Mouse (Mus musculus): ENCODE results near the gene Plekhg1. TPM values are rescaled to one million over a fixed set of nuclear protein-coding genes. Genes with fewer than 3 reads are reported as not detected.

The Plekhg1 gene
- polyA plus RNA-seq, 1 experiment from 2014 or later: 8.0 TPM

GRCm38 (mm10) chr10:3858961-3859714 is 119.0 kb downstream of the Plekhg1 start:
- Histone ChIP-seq H3K27me3 (no peaks in the 10 kb centered on the region), H3K9ac (no peak overlapping the region), H3K4me3 (no peak overlapping the region), H3K4me2 (no peak overlapping the region), H3K27ac (no peak overlapping the region), H3K4me1 (replicated peaks) (peaks cover 5% of the 10 kb centered on the region; the same call in 1 of the 2 replicates), H3K36me3 (no peaks in the 10 kb centered on the region), H3K9me3 (replicated peaks) (no peaks in the 10 kb centered on the region)
- no peak for ATAC-seq (replicated peaks; ENCODE audit: insufficient number of reproducible peaks, insufficient read depth, low FRiP score, low read depth)
- 38% methylated on average over 11 of the region's 11 CpGs for WGBS

- peak overlapping the region; percentile 15; the same call in 1 of the 2 replicates for H3K27ac ChIP-seq
- no peak for ATAC-seq (replicated peaks; ENCODE audit: insufficient number of reproducible peaks, insufficient read depth, low FRiP score, low read depth)
Observed at GRCm38 (mm10) chr10:3863411-3864195, 123.4 kb downstream of the Plekhg1 start.

DNA sequence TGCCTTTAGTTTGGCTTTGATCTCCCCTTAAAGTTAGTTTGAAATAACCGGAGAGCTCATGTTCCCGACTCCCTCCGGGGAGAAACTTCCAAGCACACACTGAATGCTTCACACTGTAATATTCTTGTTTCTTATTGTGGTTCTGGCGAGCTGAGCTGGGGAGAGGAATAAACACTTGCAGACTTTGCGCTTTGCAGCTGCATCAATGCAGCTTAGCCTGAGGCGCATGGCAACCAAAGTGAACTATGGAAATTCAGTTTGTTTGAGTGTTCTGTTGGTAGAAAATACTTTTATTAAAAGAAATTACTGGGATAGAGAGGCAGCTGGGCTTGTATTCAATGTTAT is 124.0 kb downstream of the Plekhg1 start:
- no peak overlapping the region for H3K27ac ChIP-seq
- 75% methylated on average over 6 of the region's 6 CpGs for WGBS
- H3K4me1 ChIP-seq (replicated peaks): peaks cover 2% of the 10 kb centered on the region; the same call in 1 of the 2 replicates
- H3K9me3 ChIP-seq (replicated peaks): no peaks in the 10 kb centered on the region
- no peak overlapping the region for H3K4me2 ChIP-seq
- H3K36me3 ChIP-seq: no peaks in the 10 kb centered on the region
- no peak for ATAC-seq (replicated peaks; ENCODE audit: insufficient number of reproducible peaks, insufficient read depth, low FRiP score, low read depth)
- H3K9ac ChIP-seq: no peak overlapping the region
- H3K27me3 ChIP-seq: no peaks in the 10 kb centered on the region
- no peak overlapping the region; the same call in 1 of the 2 replicates for H3K4me3 ChIP-seq

More at GRCm38 (mm10) chr10:3863411-3864195, 123.4 kb downstream of the Plekhg1 start:
- 39% methylated on average over 12 of the region's 12 CpGs for WGBS
- Histone ChIP-seq H3K4me3 (no peak overlapping the region; the same call in 1 of the 2 replicates), H3K4me2 (no peak overlapping the region), H3K36me3 (no peaks in the 10 kb centered on the region), H3K9ac (no peak overlapping the region), H3K9me3 (replicated peaks) (no peaks in the 10 kb centered on the region), H3K27me3 (no peaks in the 10 kb centered on the region), H3K4me1 (replicated peaks) (peaks cover 6% of the 10 kb centered on the region; the same call in 1 of the 2 replicates)

GRCm38 (mm10) chr10:3867298-3867697 is 127.1 kb downstream of the Plekhg1 start:
- no peak for ATAC-seq (replicated peaks; ENCODE audit: insufficient number of reproducible peaks, insufficient read depth, low FRiP score, low read depth)
- Histone ChIP-seq H3K4me1 (replicated peaks) (peaks cover 2% of the 10 kb centered on the region; the same call in 1 of the 2 replicates), H3K27ac (no peak overlapping the region), H3K9ac (no peak overlapping the region), H3K36me3 (no peaks in the 10 kb centered on the region), H3K4me3 (no peak overlapping the region), H3K4me2 (no peak overlapping the region), H3K27me3 (no peaks in the 10 kb centered on the region), H3K9me3 (replicated peaks) (no peaks in the 10 kb centered on the region)

DNA sequence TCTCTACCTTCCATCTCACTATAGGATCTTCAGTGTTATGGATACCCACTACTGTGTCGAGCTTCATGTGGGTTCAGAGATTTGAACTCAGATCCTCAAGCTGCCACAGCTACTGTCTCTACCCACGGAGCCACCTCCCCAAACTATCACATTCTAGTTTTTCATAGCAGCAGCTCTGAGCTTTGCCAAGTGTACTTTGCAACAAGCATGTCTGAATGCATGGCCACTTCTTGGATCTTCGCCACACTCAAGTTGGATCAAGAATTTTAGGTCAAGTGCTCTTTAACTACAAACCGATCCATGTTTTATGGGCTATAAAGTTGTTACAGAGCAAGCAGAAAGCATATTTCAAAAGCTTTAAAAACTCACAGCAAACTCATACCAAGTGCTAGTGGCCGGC is 130.7 kb downstream of the Plekhg1 start:
- H3K4me1 ChIP-seq (replicated peaks): no peaks in the 10 kb centered on the region
- no peak overlapping the region for H3K4me2 ChIP-seq
- H3K27ac ChIP-seq: no peak overlapping the region
- ATAC-seq (replicated peaks; ENCODE audit: insufficient number of reproducible peaks, insufficient read depth, low FRiP score, low read depth): no peak
- H3K36me3 ChIP-seq: 0 out of 2 replicates have a peak, but pooled peaks cover 2% of the 10 kb centered on the region
- 70% methylated on average over 5 of the region's 5 CpGs for WGBS
- no peaks in the 10 kb centered on the region for H3K9me3 ChIP-seq (replicated peaks)
- H3K9ac ChIP-seq: no peak overlapping the region
- H3K27me3 ChIP-seq: no peaks in the 10 kb centered on the region
- H3K4me3 ChIP-seq: no peak overlapping the region

GRCm38 (mm10) chr10:3873467-3873866 is 133.3 kb downstream of the Plekhg1 start:
- Histone ChIP-seq H3K4me2 (no peak overlapping the region), H3K27ac (no peak overlapping the region), H3K9ac (no peak overlapping the region), H3K4me3 (no peak overlapping the region), H3K9me3 (replicated peaks) (no peaks in the 10 kb centered on the region), H3K36me3 (0 out of 2 replicates have a peak, but pooled peaks cover 2% of the 10 kb centered on the region), H3K4me1 (replicated peaks) (0 out of 2 replicates have a peak, but pooled peaks cover 3% of the 10 kb centered on the region), H3K27me3 (no peaks in the 10 kb centered on the region)
- ATAC-seq (replicated peaks; ENCODE audit: insufficient number of reproducible peaks, insufficient read depth, low FRiP score, low read depth): no peak
- WGBS: 90% methylated on average over 6 of the region's 6 CpGs

- WGBS: 74% methylated on average over 4 of the region's 4 CpGs
Observed at GRCm38 (mm10) chr10:3877852-3878535, 137.8 kb downstream of the Plekhg1 start.

DNA sequence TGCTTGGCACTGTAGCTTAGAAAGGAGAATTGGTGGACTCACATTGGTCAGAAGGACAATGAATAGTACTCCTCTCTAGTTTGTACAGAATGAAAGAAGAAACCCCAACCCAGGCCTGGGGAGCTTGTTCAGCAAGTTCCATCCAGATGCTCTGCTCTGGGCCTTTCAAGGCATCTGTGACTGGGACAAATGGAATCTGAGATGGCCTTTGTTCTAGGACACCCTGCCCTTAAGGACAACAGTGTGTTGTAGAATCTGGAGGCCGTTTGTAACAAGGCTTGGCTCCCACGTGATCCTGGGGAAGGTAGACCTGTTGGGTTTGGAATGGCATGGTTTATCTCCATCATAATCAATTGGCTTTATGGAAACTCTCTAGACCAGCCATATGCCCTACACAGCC is 141.0 kb downstream of the Plekhg1 start:
- Histone ChIP-seq H3K36me3 (no peaks in the 10 kb centered on the region), H3K4me3 (no peak overlapping the region), H3K4me1 (replicated peaks) (peaks cover 5% of the 10 kb centered on the region; the same call in 1 of the 2 replicates), H3K9me3 (replicated peaks) (no peaks in the 10 kb centered on the region), H3K4me2 (no peak overlapping the region), H3K9ac (no peak overlapping the region), H3K27me3 (no peaks in the 10 kb centered on the region), H3K27ac (no peak overlapping the region)
- 72% methylated on average over 2 of the region's 2 CpGs for WGBS
- no peak for ATAC-seq (replicated peaks; ENCODE audit: insufficient number of reproducible peaks, insufficient read depth, low FRiP score, low read depth)

More at GRCm38 (mm10) chr10:3877852-3878535, 137.8 kb downstream of the Plekhg1 start:
- Histone ChIP-seq H3K9ac (no peak overlapping the region), H3K9me3 (replicated peaks) (no peaks in the 10 kb centered on the region), H3K4me3 (no peak overlapping the region), H3K36me3 (no peaks in the 10 kb centered on the region), H3K27me3 (no peaks in the 10 kb centered on the region), H3K4me1 (replicated peaks) (peaks cover 5% of the 10 kb centered on the region; the same call in 1 of the 2 replicates), H3K27ac (0 out of 2 replicates have a peak overlapping the region, but pooled peaks have one; percentile 27), H3K4me2 (no peak overlapping the region)
- no peak for ATAC-seq (replicated peaks; ENCODE audit: insufficient number of reproducible peaks, insufficient read depth, low FRiP score, low read depth)

DNA sequence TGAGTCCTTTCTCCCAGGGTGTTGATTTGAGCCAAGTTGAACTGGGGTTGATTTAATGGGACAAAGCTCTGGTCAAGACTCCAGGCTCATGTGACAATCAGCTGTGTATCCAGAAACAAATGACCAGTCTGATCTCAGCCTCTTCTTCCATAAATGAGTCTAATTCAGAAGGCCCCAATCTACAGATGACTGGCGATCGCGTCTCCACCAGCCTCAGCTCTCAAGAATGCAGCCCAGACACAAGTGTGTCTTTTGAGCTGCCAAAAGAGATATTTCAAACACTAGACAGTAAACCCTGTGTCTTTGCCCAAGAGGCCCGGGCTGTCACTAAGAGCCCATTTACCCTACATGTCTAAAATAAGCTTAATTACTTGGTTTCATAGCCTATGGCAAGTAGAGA is 148.3 kb downstream of the Plekhg1 start:
- Histone ChIP-seq H3K9ac (no peak overlapping the region), H3K4me3 (no peak overlapping the region), H3K9me3 (replicated peaks) (no peaks in the 10 kb centered on the region), H3K4me2 (no peak overlapping the region), H3K4me1 (replicated peaks) (peaks cover 7% of the 10 kb centered on the region), H3K27me3 (no peaks in the 10 kb centered on the region), H3K36me3 (no peaks in the 10 kb centered on the region), H3K27ac (no peak overlapping the region)
- no peak for ATAC-seq (replicated peaks; ENCODE audit: insufficient number of reproducible peaks, insufficient read depth, low FRiP score, low read depth)
- WGBS: 75% methylated on average over 4 of the region's 4 CpGs

DNA sequence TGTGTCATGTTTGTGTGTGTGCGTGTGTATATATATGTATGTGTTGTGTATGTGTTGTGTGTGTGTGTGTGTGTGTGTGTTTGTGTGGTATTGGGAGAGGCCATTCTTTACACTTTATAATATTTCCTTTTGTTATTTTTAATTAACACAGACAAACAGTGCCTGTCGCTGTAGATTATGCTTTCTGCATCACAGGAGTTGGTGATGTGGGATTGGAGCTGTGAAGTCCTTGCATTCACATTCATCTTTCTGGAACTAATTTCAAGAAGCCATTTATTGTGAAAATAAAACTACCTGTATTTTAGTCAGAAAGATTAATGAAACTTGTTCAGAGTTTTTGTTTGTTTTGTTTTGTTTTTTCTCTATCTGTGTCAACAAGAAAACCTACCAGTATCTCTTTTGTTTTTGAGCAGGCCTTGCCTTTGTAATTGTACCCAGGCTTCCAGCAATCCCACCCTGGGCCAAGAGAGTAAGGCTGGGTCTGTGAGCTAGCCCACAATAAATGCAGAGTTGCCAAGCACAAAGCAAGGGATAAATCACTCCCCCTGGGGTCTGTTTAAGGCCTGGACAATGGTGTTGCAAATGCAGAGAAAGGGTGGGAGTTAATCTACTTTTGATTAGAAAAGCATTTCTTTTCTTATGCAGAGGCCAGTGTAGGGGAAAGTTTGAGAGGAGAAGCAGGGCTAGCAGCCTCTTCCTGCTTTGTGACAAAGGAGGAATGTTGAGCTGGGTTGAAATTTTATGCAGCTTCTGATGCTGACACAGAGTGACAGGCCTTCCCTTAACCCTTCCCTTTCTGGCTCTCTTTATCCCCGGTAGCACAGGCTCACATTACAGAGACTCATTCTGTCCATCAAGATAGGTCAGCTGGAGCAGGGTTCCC is 151.5 kb downstream of the Plekhg1 start:
- Histone ChIP-seq H3K9me3 (replicated peaks) (no peaks in the 10 kb centered on the region), H3K36me3 (no peaks in the 10 kb centered on the region), H3K27ac (peak overlapping the region; percentile 60), H3K27me3 (no peaks in the 10 kb centered on the region), H3K4me1 (replicated peaks) (peaks cover 7% of the 10 kb centered on the region), H3K9ac (no peak overlapping the region), H3K4me2 (no peak overlapping the region), H3K4me3 (no peak overlapping the region)
- peak; percentile 47; the same call in 1 of the 2 replicates for ATAC-seq (replicated peaks; ENCODE audit: insufficient number of reproducible peaks, insufficient read depth, low FRiP score, low read depth)
- 48% methylated on average over 3 of the region's 3 CpGs for WGBS
